Mouse (Mus musculus): ENCODE results near the gene Cdk11b.
"Not testable (repeated sequence)": the region's sequence is repeated elsewhere in the genome, so short reads cannot be mapped to it uniquely, and the experiment has no call there.

Gene Cdk11b

GRCm38 (mm10) chr4:155668689-155669597, 44.3 kb downstream of the Cdk11b start, which contains the start of gene Mib2:
Gene Mib2, minus strand, starts transcription at chr4:155669198.
- DNase-seq (ENCODE audit: low spot score) = peak; percentile 99

GRCm38 (mm10) chr4:155669598-155670075, 45.0 kb downstream of the Cdk11b start:
- DNase-seq (ENCODE audit: low spot score) = no peak

- DNase-seq (ENCODE audit: low spot score) = not testable (repeated sequence)
These were observed 45.6 kb downstream of the Cdk11b start for GRCm38 (mm10) chr4:155670236-155670635.

GRCm38 (mm10) chr4:155672082-155672481, 47.4 kb downstream of the Cdk11b start:
- DNase-seq (ENCODE audit: low spot score) = no peak

GRCm38 (mm10) chr4:155675991-155676390, 51.3 kb downstream of the Cdk11b start:
- no peak for DNase-seq (ENCODE audit: low spot score)

- DNase-seq (ENCODE audit: low spot score) = not testable (repeated sequence)
These were observed 59.1 kb downstream of the Cdk11b start for GRCm38 (mm10) chr4:155683670-155684277.

- DNase-seq (ENCODE audit: low spot score) = not testable (repeated sequence)
These were observed 63.1 kb downstream of the Cdk11b start for GRCm38 (mm10) chr4:155687764-155688163.

- DNase-seq (ENCODE audit: low spot score) = no peak
These were observed 66.1 kb downstream of the Cdk11b start for GRCm38 (mm10) chr4:155690571-155691375.

- no peak for DNase-seq (ENCODE audit: low spot score)
These were observed 67.8 kb downstream of the Cdk11b start for GRCm38 (mm10) chr4:155692421-155692820.

GRCm38 (mm10) chr4:155694111-155694481, 69.4 kb downstream of the Cdk11b start, which contains the start of gene Fndc10:
Gene Fndc10, plus strand, starts transcription at chr4:155694342.
- DNase-seq (ENCODE audit: low spot score) = peak; percentile 77

GRCm38 (mm10) chr4:155694482-155695401, 70.1 kb downstream of the Cdk11b start:
- peak; percentile 63 for DNase-seq (ENCODE audit: low spot score)

- no peak for DNase-seq (ENCODE audit: low spot score)
These were observed 70.9 kb downstream of the Cdk11b start for GRCm38 (mm10) chr4:155695531-155696062.

- no peak for DNase-seq (ENCODE audit: low spot score)
These were observed 71.9 kb downstream of the Cdk11b start for GRCm38 (mm10) chr4:155696261-155697255.

Measured in embryo, embryonic 10.5 days (tissue).